Mouse (Mus musculus) lung, adult 2 months (tissue): ENCODE data around the gene Nhej1.

ENCODE experiments used
- CTCF ChIP-seq: fragments of 200-500 bp; IDR thresholded peaks from 2 replicates; pipeline ENCODE4 v1.5.1; 2011; ENCODE audit warnings: mild to moderate bottlenecking, low read length, control low read depth; ENCODE audit not compliant: insufficient read depth
- POLR2A ChIP-seq: fragments of 200-500 bp; IDR thresholded peaks from 2 replicates; pipeline ENCODE4 v1.6.1; 2011; ENCODE audit warnings: low read depth, mild to moderate bottlenecking, control low read depth, low read length, borderline replicate concordance; ENCODE audit errors: extremely low read depth

DNA sequence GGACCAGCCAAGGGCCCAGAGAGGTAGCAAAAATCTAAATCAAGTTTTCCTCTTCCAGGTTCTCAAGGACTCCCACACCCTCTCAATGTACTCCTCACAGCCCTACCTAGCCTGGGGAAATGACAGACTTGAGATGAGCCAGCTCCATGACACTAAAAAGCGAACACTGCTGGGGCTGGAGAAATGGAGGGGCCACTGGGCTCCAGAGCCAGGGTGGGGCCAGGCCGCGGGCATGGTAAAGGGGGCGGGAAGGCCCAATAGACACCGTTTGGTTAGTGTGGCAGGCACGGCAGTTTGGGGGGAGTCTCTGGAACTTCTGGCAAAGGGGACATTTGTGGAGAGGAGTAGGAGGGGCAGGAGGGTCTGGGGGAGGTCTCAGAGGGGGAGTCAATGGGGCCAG is 11.3 kb upstream of the Nhej1 start:
- TF ChIP-seq CTCF (no peak), POLR2A (no peak)
